Mouse (Mus musculus): ENCODE measurements around the gene Gm11639. TPM values are rescaled to one million over a fixed set of nuclear protein-coding genes. Genes with fewer than 3 reads are reported as not detected.

Gene Gm11639
- polyA plus RNA-seq, 1 experiment: not detected

- peaks cover 67% of the 10 kb centered on the region for H3K4me1 ChIP-seq
- peak overlapping the region; percentile 79 for H3K4me3 ChIP-seq (replicated peaks)
- TF ChIP-seq GATA1 (IDR thresholded peaks at IDR 0.05; ENCODE audit: borderline replicate concordance, low read length) (no peak), FLI1 (IDR thresholded peaks at IDR 0.05; ENCODE audit: low read length) (no peak)
- H3K27me3 ChIP-seq (replicated peaks): no peaks in the 10 kb centered on the region
- peaks cover 68% of the 10 kb centered on the region for H3K36me3 ChIP-seq (replicated peaks; ENCODE audit: low read length)
- H3K9me3 ChIP-seq: no peaks in the 10 kb centered on the region
Observed at GRCm38 (mm10) chr11:104647188-104647867, 38.2 kb upstream of the Gm11639 start.

DNA sequence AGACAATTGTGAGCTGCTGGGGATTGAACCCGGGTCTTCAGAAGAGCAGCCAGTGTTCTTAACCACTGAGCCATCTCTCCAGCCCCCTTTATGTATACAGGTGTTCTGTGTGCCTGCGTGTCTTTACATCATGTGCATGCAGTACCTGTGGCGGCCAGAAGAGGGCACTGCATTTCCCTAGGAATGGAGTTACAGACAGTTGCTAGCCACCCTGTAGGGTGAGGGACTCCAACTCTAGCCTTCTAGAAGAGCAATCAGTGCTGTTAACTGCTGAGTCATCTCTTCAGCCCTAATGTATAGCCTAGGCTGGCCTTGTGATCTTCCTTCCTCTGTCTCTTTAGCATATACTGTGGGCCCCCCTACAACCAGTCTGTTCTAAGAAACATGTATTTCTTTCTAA, 36.9 kb upstream of the Gm11639 start:
- Histone ChIP-seq H3K9me3 (no peaks in the 10 kb centered on the region), H3K36me3 (replicated peaks; ENCODE audit: low read length) (peaks cover 55% of the 10 kb centered on the region), H3K4me1 (peaks cover 54% of the 10 kb centered on the region), H3K27me3 (replicated peaks) (no peaks in the 10 kb centered on the region), H3K4me3 (replicated peaks) (no peak overlapping the region)
- no peak for TF ChIP-seq FLI1 (IDR thresholded peaks at IDR 0.05; ENCODE audit: low read length)

GRCm38 (mm10) chr11:104660599-104660998, 24.9 kb upstream of the Gm11639 start:
- no peak for TF ChIP-seq GATA1 (IDR thresholded peaks at IDR 0.05; ENCODE audit: borderline replicate concordance, low read length)
- TF ChIP-seq FLI1 (IDR thresholded peaks at IDR 0.05; ENCODE audit: low read length): no peak

DNA sequence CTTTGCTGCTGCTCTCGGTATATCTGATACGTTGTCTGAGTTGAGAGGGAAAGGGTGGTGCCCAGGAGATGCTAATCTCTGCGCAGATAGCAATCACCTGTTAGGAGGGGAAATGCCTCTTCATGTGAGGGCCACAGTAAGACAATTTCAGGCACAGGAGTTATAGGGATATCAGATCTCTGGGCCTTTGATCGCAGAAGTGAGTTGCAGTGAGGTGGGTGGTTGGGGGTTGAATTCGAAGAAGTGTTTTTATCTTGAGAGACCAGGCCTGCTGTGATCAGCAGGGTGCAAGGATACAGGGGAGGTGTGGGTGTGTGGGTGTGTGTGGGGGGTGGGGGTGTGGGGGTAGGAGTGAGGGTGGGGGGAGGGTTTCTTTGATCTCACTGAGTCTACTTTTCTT, 24.4 kb upstream of the Gm11639 start:
- no peaks in the 10 kb centered on the region for H3K9me3 ChIP-seq
- TF ChIP-seq GATA1 (IDR thresholded peaks at IDR 0.05; ENCODE audit: borderline replicate concordance, low read length) (no peak), FLI1 (IDR thresholded peaks at IDR 0.05; ENCODE audit: low read length) (no peak)
- peaks cover 100% of the 10 kb centered on the region for H3K36me3 ChIP-seq (replicated peaks; ENCODE audit: low read length)
- no peaks in the 10 kb centered on the region for H3K27me3 ChIP-seq (replicated peaks)
- peaks cover 99% of the 10 kb centered on the region for H3K4me1 ChIP-seq
- H3K4me3 ChIP-seq (replicated peaks): no peak overlapping the region

More at GRCm38 (mm10) chr11:104660599-104660998, 24.9 kb upstream of the Gm11639 start:
- Histone ChIP-seq H3K9me3 (no peaks in the 10 kb centered on the region), H3K36me3 (replicated peaks; ENCODE audit: low read length) (peaks cover 100% of the 10 kb centered on the region), H3K4me3 (replicated peaks) (no peak overlapping the region), H3K27me3 (replicated peaks) (no peaks in the 10 kb centered on the region), H3K4me1 (peaks cover 99% of the 10 kb centered on the region)

DNA sequence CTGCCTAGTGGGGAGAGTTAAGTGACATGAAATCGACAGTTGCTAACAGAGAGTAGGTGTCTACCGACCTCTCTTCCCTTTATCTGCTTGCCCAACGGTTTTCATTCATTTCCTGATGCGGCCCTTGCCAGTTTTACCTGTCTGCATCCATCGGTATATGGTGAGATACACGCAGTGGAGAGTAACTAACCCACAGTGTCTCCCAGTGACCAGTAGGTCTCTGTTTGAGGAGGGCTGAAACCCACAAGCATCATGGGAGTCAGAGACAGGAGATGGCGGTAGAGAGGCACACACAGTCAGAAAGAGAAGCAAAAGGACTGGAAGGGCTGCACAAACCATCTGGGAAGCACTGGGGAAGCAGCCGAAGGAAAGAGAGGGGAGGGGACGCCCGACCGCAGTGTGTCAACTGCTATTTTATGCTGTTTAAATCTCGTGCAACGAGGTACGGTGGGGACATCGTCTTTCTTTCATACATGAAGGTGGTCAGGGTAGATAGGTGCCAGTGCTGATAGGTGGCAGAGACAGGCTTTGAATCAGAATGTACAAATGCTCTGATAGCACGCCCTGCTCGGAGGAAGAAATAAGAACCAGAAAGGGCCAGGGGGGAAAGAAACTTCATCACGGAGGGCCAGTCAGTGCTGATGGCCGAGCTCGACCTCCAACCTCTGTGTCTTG, 23.8 kb upstream of the Gm11639 start:
- H3K27me3 ChIP-seq (replicated peaks): no peaks in the 10 kb centered on the region
- TF ChIP-seq FLI1 (IDR thresholded peaks at IDR 0.05; ENCODE audit: low read length) (no peak), GATA1 (IDR thresholded peaks at IDR 0.05; ENCODE audit: borderline replicate concordance, low read length) (no peak)
- peaks cover 100% of the 10 kb centered on the region for H3K36me3 ChIP-seq (replicated peaks; ENCODE audit: low read length)
- peaks cover 99% of the 10 kb centered on the region for H3K4me1 ChIP-seq
- H3K9me3 ChIP-seq: no peaks in the 10 kb centered on the region
- H3K4me3 ChIP-seq (replicated peaks): no peak overlapping the region

GRCm38 (mm10) chr11:104662573-104662972, 22.9 kb upstream of the Gm11639 start:
- Histone ChIP-seq H3K4me3 (replicated peaks) (peak overlapping the region; percentile 57), H3K36me3 (replicated peaks; ENCODE audit: low read length) (peaks cover 100% of the 10 kb centered on the region), H3K9me3 (no peaks in the 10 kb centered on the region), H3K27me3 (replicated peaks) (no peaks in the 10 kb centered on the region), H3K4me1 (peaks cover 99% of the 10 kb centered on the region)
- no peak for TF ChIP-seq GATA1 (IDR thresholded peaks at IDR 0.05; ENCODE audit: borderline replicate concordance, low read length)
- no peak for TF ChIP-seq FLI1 (IDR thresholded peaks at IDR 0.05; ENCODE audit: low read length)

GRCm38 (mm10) chr11:104663241-104663877, 22.1 kb upstream of the Gm11639 start:
- Histone ChIP-seq H3K9me3 (no peaks in the 10 kb centered on the region), H3K27me3 (replicated peaks) (no peaks in the 10 kb centered on the region), H3K4me1 (peaks cover 99% of the 10 kb centered on the region), H3K36me3 (replicated peaks; ENCODE audit: low read length) (peaks cover 100% of the 10 kb centered on the region), H3K4me3 (replicated peaks) (no peak overlapping the region)
- TF ChIP-seq GATA1 (IDR thresholded peaks at IDR 0.05; ENCODE audit: borderline replicate concordance, low read length) (no peak), FLI1 (IDR thresholded peaks at IDR 0.05; ENCODE audit: low read length) (no peak)

DNA sequence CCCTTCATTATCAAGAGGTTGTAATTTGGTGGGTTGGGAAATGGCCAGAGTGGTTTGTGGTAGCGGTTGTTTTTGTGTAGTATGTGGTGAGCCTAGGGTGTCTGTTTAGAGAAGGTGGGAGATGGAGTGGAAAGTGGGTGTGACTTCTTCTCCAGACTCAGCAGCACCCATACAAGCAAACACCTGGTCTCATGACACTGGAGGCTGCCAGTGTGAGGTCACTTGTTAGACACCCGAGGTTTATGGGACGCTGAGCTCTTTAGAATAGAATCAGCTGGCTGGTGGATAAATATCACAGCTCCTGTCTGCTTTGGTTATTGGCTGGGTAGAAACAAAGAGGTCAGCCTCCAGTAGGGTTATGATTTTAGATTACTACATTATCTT, 21.6 kb upstream of the Gm11639 start:
- Histone ChIP-seq H3K27me3 (replicated peaks) (no peaks in the 10 kb centered on the region), H3K36me3 (replicated peaks; ENCODE audit: low read length) (peaks cover 100% of the 10 kb centered on the region), H3K4me3 (replicated peaks) (no peak overlapping the region), H3K9me3 (no peaks in the 10 kb centered on the region), H3K4me1 (peaks cover 99% of the 10 kb centered on the region)
- TF ChIP-seq FLI1 (IDR thresholded peaks at IDR 0.05; ENCODE audit: low read length) (no peak), GATA1 (IDR thresholded peaks at IDR 0.05; ENCODE audit: borderline replicate concordance, low read length) (no peak)

DNA sequence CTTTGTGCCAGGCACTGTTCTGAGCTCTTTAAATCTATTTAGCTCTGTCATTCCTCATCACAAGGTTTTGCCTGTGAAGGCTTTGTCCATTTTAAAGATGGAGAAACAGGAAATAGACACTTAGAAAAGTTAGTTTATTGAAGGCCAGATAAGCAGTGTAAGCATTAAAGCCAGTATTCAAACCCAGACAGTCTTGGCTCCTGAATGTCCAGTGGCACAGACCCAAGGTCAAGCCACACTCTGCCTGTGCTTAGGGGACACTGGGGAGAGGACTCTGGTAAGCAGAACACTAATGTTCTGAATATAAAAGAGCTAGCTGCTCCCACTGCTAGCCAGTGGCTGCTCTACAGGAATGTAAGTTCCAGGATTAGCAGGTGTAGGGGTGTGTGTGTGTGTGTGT, 21.1 kb upstream of the Gm11639 start:
- no peaks in the 10 kb centered on the region for H3K27me3 ChIP-seq (replicated peaks)
- peaks cover 100% of the 10 kb centered on the region for H3K36me3 ChIP-seq (replicated peaks; ENCODE audit: low read length)
- H3K9me3 ChIP-seq: no peaks in the 10 kb centered on the region
- peaks cover 99% of the 10 kb centered on the region for H3K4me1 ChIP-seq
- no peak overlapping the region for H3K4me3 ChIP-seq (replicated peaks)
- TF ChIP-seq GATA1 (IDR thresholded peaks at IDR 0.05; ENCODE audit: borderline replicate concordance, low read length) (no peak), FLI1 (IDR thresholded peaks at IDR 0.05; ENCODE audit: low read length) (no peak)

DNA sequence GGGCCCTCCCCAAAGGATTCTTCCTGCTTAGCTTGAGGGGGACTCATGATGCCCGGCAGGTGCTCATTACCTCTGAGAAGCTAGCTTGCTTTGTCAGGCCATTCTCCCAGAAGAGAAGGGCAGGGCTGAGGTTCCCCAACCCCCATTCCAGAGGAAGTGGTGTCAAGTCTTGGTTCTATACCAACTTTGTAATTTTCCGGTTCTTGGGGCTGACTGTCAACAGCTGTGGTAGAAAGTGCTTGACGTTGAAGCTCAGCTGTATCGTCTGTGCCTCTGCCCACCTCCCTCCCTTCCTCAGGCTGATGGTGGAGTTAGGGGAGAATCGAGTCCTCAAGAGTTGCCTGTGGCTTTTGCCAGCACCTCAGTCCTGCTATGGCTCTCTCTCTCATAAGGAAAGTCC, 18.1 kb upstream of the Gm11639 start:
- Histone ChIP-seq H3K27me3 (replicated peaks) (no peaks in the 10 kb centered on the region), H3K36me3 (replicated peaks; ENCODE audit: low read length) (peaks cover 99% of the 10 kb centered on the region), H3K9me3 (no peaks in the 10 kb centered on the region), H3K4me3 (replicated peaks) (no peak overlapping the region), H3K4me1 (peaks cover 93% of the 10 kb centered on the region)
- no peak for TF ChIP-seq GATA1 (IDR thresholded peaks at IDR 0.05; ENCODE audit: borderline replicate concordance, low read length)
- no peak for TF ChIP-seq FLI1 (IDR thresholded peaks at IDR 0.05; ENCODE audit: low read length)

Data from megakaryocyte, embryonic 14.5 days (primary cell).